Mouse (Mus musculus): ENCODE measurements around the gene Gm44596.
A peak's percentile ranks its signal among the peaks of the same experiment; 100 is the strongest.

The Gm44596 gene

DNA sequence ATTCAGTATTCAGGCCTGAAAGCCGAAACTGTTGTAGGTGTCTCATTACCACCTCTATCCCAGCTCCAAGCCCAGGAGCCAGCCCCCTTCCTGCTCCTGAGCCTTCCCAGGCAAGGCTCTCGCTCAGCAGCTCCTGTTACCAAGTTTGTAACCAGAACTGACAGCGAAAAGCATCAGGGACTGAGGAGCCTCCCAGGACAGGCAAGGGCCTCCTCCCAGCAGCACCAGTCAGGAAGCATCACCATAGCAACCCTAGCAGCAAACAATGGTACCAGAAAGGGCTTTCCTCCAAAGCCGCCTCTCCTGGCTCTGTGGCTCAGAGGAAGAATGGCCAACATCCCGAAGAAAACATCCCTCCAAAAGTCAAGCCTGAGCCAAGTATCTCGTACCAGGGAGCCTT lies at the start of gene Gm44596, which contains the start of gene Tex52:
TSS of gene Gm44596 (plus strand) at position 312 of the 400 bp plus-strand sequence.
TSS of gene Tex52 (plus strand) at position 265 of the 400 bp plus-strand sequence.
- no peak for DNase-seq (ENCODE audit: low read depth)

DNA sequence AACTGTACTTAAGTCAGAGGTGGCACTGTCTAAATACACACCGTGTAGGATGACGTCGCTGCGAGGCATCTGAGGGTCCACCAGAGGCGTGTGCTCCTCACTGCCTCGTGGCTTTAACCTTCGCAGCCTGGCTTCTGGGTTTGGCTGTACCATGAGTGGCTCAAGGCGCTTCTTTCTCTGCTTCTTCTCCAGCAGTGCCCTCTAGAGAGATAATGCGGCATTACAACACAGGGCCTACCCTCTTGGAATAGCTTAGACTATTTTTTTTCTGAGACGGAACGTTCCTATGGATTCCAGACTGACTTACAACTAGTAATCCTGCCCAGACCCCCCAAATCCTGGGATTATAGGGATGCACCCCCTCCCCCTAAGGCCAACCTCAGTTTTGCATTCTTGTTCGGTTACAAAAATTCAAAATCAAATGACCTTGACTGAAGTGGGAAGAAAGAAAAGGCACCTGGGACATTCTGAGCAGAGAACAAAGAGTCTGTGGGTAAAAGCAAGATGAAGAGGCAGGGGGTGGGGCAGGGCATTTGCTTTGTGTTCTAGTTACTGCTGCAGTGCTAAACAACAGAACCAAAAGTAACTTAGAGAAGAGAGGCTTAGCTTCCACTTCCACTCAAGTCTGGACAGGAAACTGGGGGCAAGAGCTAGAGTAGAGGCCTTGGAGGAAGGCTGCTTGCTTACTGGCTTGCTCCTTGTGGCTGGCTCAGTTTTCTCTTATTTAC lies 40.7 kb upstream of the Gm44596 start:
- DNase-seq (ENCODE audit: low read depth), result peak; percentile 63

DNA sequence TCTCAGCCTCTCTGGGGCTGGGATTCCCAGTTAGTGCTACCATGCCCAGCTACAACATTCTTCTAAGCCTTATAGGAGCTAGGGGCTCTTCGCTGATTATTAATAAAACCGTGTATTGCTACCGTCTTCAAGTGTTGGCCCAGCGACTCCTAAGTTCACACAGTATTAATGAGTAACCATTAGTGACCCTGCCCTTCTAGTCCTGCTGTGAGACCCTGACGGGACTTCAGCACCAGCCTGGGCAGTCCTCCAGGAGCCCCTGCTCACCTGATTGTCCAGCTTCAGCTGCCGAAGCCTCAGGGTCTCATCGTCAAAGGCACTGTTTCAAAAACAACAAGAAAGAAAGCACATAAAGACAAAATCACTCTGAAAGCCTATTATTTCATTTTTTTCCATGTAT lies 37.8 kb upstream of the Gm44596 start:
- DNase-seq (ENCODE audit: low read depth), result no peak

GRCm38 (mm10) chr6:128338876-128339275 lies 36.4 kb upstream of the Gm44596 start:
- no peak for DNase-seq (ENCODE audit: low read depth)

DNA sequence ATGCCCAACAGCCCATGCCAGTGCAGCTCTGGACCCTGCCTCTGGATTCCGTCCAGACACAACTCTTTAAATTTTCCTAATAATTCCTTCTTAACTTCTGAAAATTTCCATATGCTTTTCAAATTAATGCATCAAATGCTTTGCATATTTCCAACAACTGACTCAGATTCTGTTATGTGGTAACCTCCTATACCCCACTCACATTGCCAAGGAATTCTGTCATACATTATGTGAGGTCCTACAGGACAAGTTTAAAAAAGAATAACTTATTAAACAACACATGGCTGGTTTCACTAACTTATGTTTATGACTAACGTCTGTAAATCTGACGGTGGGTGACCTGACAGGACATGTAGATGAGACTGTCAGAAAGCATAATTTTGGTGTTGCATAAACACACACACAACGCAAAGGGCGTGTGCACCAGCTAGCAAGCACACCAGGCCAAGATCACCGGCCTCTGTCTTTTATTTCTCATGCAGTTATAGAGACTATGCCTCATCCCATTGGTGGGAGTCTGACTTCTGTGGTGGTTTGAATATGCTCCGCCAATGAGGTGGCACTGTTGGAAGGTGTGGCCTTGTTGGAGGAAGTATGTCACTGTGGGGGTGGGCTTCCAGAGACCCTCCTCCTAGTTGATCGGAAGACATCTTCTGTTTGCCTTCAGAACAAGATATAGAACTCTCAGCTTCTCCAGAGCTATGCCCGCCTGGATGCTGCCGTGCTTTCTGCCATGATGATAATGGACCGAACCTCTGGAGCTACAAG lies 33.2 kb upstream of the Gm44596 start:
- DNase-seq (ENCODE audit: low read depth), result no peak

GRCm38 (mm10) chr6:128345623-128346022 lies 29.7 kb upstream of the Gm44596 start:
- DNase-seq (ENCODE audit: low read depth), result no peak

- no peak for DNase-seq (ENCODE audit: low read depth)
Observed at GRCm38 (mm10) chr6:128346782-128347181, 28.5 kb upstream of the Gm44596 start.

GRCm38 (mm10) chr6:128349711-128350110 lies 25.6 kb upstream of the Gm44596 start:
- no peak for DNase-seq (ENCODE audit: low read depth)

DNA sequence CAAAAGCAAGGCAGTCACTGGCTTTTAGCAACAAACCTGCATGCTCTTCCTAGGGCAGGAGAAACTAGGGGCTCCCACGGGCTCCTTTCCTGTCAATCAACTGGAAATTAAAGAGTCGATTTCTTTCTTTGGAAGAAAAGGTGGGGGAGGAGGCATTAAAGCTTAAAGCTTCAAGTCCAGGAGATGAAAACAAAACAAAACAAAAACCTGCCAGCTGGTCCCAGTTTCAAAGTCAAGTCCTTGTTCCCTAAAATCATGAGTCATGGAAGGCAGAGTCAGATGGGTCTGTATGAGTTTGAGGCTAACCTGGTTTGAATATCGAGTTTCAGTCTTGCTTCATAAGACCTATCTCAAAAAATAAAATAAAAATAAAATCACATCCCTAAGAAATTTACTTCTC lies 21.2 kb upstream of the Gm44596 start:
- DNase-seq (ENCODE audit: low read depth), result no peak

DNA sequence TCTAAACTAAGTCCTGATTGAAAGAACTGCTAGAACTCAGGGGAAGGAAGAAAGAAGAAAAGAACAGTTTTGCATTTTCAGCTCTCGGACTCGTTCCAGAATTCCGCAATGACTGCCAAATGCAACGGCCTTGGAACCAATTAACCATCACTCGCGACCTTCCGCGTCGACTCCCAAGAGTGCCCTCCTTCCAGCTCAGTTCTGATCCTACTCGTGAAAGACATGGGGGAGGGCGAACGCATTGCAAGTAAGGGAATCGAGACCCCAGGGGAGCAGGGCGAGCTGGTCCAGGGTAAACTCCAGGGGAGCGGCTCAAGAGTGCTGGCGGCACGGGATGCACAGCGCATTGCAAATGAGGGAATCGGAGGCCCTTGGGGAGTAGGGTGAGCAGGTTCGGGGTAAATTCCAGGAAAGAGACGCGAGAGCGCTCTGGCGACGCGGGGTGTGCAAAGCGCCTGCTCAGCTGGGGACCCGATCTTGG lies 20.1 kb upstream of the Gm44596 start:
- DNase-seq (ENCODE audit: low read depth), result no peak

- DNase-seq (ENCODE audit: low read depth), result peak; percentile 82
Observed at GRCm38 (mm10) chr6:128355726-128356416, 19.4 kb upstream of the Gm44596 start, which contains the start of gene Tulp3. Tulp3 (minus strand) TSS chr6:128355851.

GRCm38 (mm10) chr6:128358999-128359398 lies 16.3 kb upstream of the Gm44596 start:
- peak; percentile 36 for DNase-seq (ENCODE audit: low read depth)

- DNase-seq (ENCODE audit: low read depth), result no peak
Observed at GRCm38 (mm10) chr6:128361901-128362300, 13.4 kb upstream of the Gm44596 start.

DNA sequence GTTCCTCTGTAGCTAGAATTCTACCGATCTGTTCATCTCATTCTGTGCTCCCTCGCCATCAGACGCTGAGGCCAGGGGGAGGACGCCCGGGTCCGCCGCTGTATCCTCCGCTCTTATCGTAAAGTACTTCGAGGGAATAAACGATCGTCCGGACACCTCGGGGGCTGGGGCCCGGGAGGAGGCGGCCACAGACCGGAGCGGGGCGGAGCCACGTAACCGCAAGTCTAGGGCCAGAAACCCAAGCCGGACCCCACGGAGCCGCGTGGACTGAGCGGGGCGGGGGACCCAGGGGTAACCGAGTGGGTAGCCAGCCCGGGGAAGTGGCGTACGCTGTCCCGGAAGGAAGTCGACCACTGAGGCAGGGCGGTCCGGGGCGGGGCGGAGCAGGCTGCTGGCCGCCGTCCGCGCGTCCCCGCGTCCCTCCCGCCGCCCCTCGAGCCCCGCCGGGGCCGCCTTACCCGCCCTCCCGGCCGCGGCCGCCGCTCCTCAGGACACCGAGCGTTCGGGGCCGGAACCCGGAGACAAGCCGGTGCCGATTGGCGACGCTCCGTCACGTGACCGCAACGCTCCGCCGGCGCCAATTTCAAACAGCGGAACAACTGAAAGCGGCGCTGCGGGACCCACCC lies 12.8 kb upstream of the Gm44596 start, which contains the start of the genes Rhno1 and Foxm1:
TSS of gene Rhno1 (minus strand) at position 531 of the 626 bp plus-strand sequence.
TSS of gene Foxm1 (plus strand) at position 587 of the 626 bp plus-strand sequence.
- peak; percentile 67 for DNase-seq (ENCODE audit: low read depth)

- DNase-seq (ENCODE audit: low read depth), result no peak
Observed at GRCm38 (mm10) chr6:128363007-128363825, 12.1 kb upstream of the Gm44596 start.

GRCm38 (mm10) chr6:128364721-128365120 lies 10.6 kb upstream of the Gm44596 start:
- no peak for DNase-seq (ENCODE audit: low read depth)

GRCm38 (mm10) chr6:128366466-128366865 lies 8.8 kb upstream of the Gm44596 start:
- no peak for DNase-seq (ENCODE audit: low read depth)

- no peak for DNase-seq (ENCODE audit: low read depth)
Observed at GRCm38 (mm10) chr6:128370040-128370439, 5.3 kb upstream of the Gm44596 start.

GRCm38 (mm10) chr6:128376371-128377085 lies 1.2 kb downstream of the Gm44596 start:
- DNase-seq (ENCODE audit: low read depth), result no peak

DNA sequence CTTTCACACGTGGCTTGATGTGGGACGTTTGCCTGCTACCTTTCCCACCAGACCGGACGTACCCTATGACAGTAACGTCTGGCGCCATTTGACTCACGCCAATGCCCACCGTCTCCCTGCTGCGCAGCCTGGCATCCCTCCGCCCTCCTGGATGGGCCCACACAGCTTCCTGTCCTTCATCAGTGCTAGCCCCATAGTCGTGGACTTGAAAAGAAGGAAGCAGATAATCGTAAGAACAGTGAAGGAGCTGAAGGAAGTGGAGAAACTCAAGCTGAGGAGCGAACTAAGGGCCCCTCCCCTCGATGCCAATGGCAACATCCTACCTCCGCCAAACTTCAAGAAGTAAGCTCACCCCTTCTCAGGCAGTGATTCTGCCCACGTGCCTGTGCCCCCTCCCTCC lies 4.3 kb downstream of the Gm44596 start:
- DNase-seq (ENCODE audit: low read depth), result no peak

Data from c-Kit-positive CD71-positive TER-119-negative erythroid progenitor cells, embryonic 14.5 days (primary cell).